Mouse (Mus musculus) G1E (cell line): ENCODE results near the gene Zkscan16. TPM values are rescaled to one million over a fixed set of nuclear protein-coding genes. Genes with fewer than 3 reads are reported as not detected.

Source experiments
- ATAC-seq: 2 replicates; pipeline ENCODE4 v1.8.0; 2016; ENCODE audit warnings: mild to moderate bottlenecking; ENCODE audit not compliant: insufficient number of reproducible peaks, poor library complexity, low FRiP score, severe bottlenecking; ENCODE audit errors: extremely low read depth
- DNase-seq: peaks from one replicate; pipeline ENCODE4 v3.0.0; 2012; ENCODE audit warnings: low spot score
- H3K27me3 ChIP-seq: 2 replicates; pipeline ENCODE4 v1.6.1; 2012; ENCODE audit warnings: mild to moderate bottlenecking, low read length, inconsistent platforms; ENCODE audit not compliant: insufficient read depth
- H3K36me3 ChIP-seq: replicated peaks from 2 replicates; pipeline ENCODE3; 2012; ENCODE audit warnings: mild to moderate bottlenecking, inconsistent platforms
- H3K4me1 ChIP-seq: 2 replicates; pipeline ENCODE4 v1.6.1; 2012; ENCODE audit warnings: low read depth, low read length, inconsistent platforms, mixed read lengths; ENCODE audit not compliant: insufficient read depth
- H3K4me3 ChIP-seq: 2 replicates; pipeline ENCODE4 v1.5.1; 2012; ENCODE audit warnings: low read depth, mild to moderate bottlenecking, inconsistent platforms, low read length, moderate library complexity, mixed read lengths
- H3K9me3 ChIP-seq: replicated peaks from 2 replicates; pipeline ENCODE4 v1.6.1; 2012; ENCODE audit warnings: inconsistent platforms
- CTCF ChIP-seq: IDR thresholded peaks from 2 replicates; pipeline ENCODE4 v1.5.1; 2012; ENCODE audit warnings: low read depth, low read length, inconsistent platforms, mixed read lengths
- GATA1 ChIP-seq: IDR thresholded peaks from 2 replicates; pipeline ENCODE4 v1.6.1; 2012; ENCODE audit warnings: borderline replicate concordance, low read length, inconsistent platforms, mixed read lengths
- GATA2 ChIP-seq: IDR thresholded peaks from 2 replicates; pipeline ENCODE4 v1.6.1; 2012; ENCODE audit warnings: low read depth, low read length, inconsistent platforms, borderline replicate concordance
- POLR2AphosphoS5 ChIP-seq: IDR thresholded peaks from 2 replicates; pipeline ENCODE4 v1.6.1; 2012; ENCODE audit warnings: low read depth, low read length, inconsistent platforms; ENCODE audit not compliant: insufficient replicate concordance
- TAL1 ChIP-seq: conservative IDR thresholded peaks from 2 replicates; pipeline ENCODE4 v1.6.1; 2012; ENCODE audit warnings: low read depth, low read length, inconsistent platforms, mixed read lengths
- polyA plus RNA-seq: library from polyadenylated mRNA; stranded (reverse); fragments of >175 nt; gene quantifications from 2 replicates; pipeline ENCODE4 v1.2.3, GENCODE M21; 2012
- total RNA-seq, 2 experiments: library from RNA; stranded (forward) in 1 of 2; stranded (reverse) in 1 of 2; fragments of 200-1000 nt in 1 of 2; fragments of >200 nt in 1 of 2; fragmentation: Nextera tagmentation in 1 of 2; gene quantifications; 2 replicates each; pipeline ENCODE4 v1.2.3; 2014 to 2017

Zkscan16 gene
- total and polyA plus RNA-seq, 3 experiments, result 0.22 TPM; not detected in 2

GRCm38 (mm10) chr4:58923933-58924332, 19.5 kb upstream of the Zkscan16 start:
- ATAC-seq, result no peak
- H3K27me3 ChIP-seq, result peaks cover 42% of the 10 kb centered on the region
- H3K9me3 ChIP-seq, result no peaks in the 10 kb centered on the region
- DNase-seq, result no peak
- TF ChIP-seq POLR2AphosphoS5, result no peak
- TF ChIP-seq GATA1, result no peak
- no peak for TF ChIP-seq GATA2
- no peak for TF ChIP-seq TAL1
- no peak for TF ChIP-seq CTCF
- peaks cover 10% of the 10 kb centered on the region for H3K4me1 ChIP-seq
- no peak overlapping the region for H3K4me3 ChIP-seq
- H3K36me3 ChIP-seq, result no peaks in the 10 kb centered on the region

- H3K9me3 ChIP-seq, result no peaks in the 10 kb centered on the region
- ATAC-seq, result no peak
- H3K36me3 ChIP-seq, result no peaks in the 10 kb centered on the region
- TF ChIP-seq POLR2AphosphoS5 (no peak), GATA1 (no peak), CTCF (no peak), TAL1 (no peak), GATA2 (no peak)
- H3K4me1 ChIP-seq, result peaks cover 8% of the 10 kb centered on the region
- no peak for DNase-seq
- peaks cover 37% of the 10 kb centered on the region for H3K27me3 ChIP-seq
- no peak overlapping the region for H3K4me3 ChIP-seq
Measured at GRCm38 (mm10) chr4:58925664-58926063, 17.8 kb upstream of the Zkscan16 start.

GRCm38 (mm10) chr4:58926120-58926519, 17.3 kb upstream of the Zkscan16 start:
- Histone ChIP-seq H3K36me3 (no peaks in the 10 kb centered on the region), H3K4me1 (peaks cover 8% of the 10 kb centered on the region), H3K4me3 (no peak overlapping the region), H3K9me3 (no peaks in the 10 kb centered on the region), H3K27me3 (peaks cover 35% of the 10 kb centered on the region)
- DNase-seq, result no peak
- TF ChIP-seq GATA2, result no peak
- TF ChIP-seq CTCF, result no peak
- no peak for TF ChIP-seq POLR2AphosphoS5
- TF ChIP-seq TAL1, result no peak
- ATAC-seq, result no peak

GRCm38 (mm10) chr4:58927661-58928060, 15.8 kb upstream of the Zkscan16 start:
- peak; percentile 74 for TF ChIP-seq CTCF
- TF ChIP-seq POLR2AphosphoS5, result no peak
- Histone ChIP-seq H3K4me3 (no peak overlapping the region), H3K9me3 (no peaks in the 10 kb centered on the region), H3K27me3 (peaks cover 41% of the 10 kb centered on the region), H3K36me3 (no peaks in the 10 kb centered on the region), H3K4me1 (peaks cover 8% of the 10 kb centered on the region)
- ATAC-seq (no peak), DNase-seq (no peak)

- no peak overlapping the region for H3K4me3 ChIP-seq
- ATAC-seq (no peak), DNase-seq (no peak)
- H3K36me3 ChIP-seq, result no peaks in the 10 kb centered on the region
- TF ChIP-seq TAL1 (no peak), GATA1 (no peak), POLR2AphosphoS5 (no peak), GATA2 (no peak), CTCF (no peak)
- no peaks in the 10 kb centered on the region for H3K9me3 ChIP-seq
- H3K4me1 ChIP-seq, result peaks cover 4% of the 10 kb centered on the region; the same call in 1 of the 2 replicates
- H3K27me3 ChIP-seq, result peaks cover 42% of the 10 kb centered on the region
Measured at GRCm38 (mm10) chr4:58932541-58932940, 10.9 kb upstream of the Zkscan16 start.

- Histone ChIP-seq H3K4me1 (peaks cover 4% of the 10 kb centered on the region; the same call in 1 of the 2 replicates), H3K9me3 (no peaks in the 10 kb centered on the region), H3K4me3 (no peak overlapping the region), H3K36me3 (no peaks in the 10 kb centered on the region), H3K27me3 (peaks cover 42% of the 10 kb centered on the region)
- DNase-seq (no peak), ATAC-seq (no peak)
- no peak for TF ChIP-seq GATA1
- TF ChIP-seq GATA2, result no peak
- TF ChIP-seq TAL1, result no peak
- no peak for TF ChIP-seq POLR2AphosphoS5
- no peak for TF ChIP-seq CTCF
Measured at GRCm38 (mm10) chr4:58934308-58934707, 9.1 kb upstream of the Zkscan16 start.
